Mouse (Mus musculus): Measurements from ENCODE around the gene Cisd3. TPM values are rescaled to one million over a fixed set of nuclear protein-coding genes. Genes with fewer than 3 reads are reported as not detected.
A peak's percentile ranks its signal among the peaks of the same experiment; 100 is the strongest.

Gene Cisd3
- polyA plus RNA-seq, 1 experiment from 2014 or later = 9.0 TPM

- H3K79me2 ChIP-seq (ENCODE audit: inconsistent target) = no peaks in the 10 kb centered on the region
- peak overlapping the region; percentile 22; the same call in 1 of the 2 replicates for H3K4me3 ChIP-seq (ENCODE audit: inconsistent target)
- no peak overlapping the region for H3K27ac ChIP-seq
- H3K36me3 ChIP-seq (ENCODE audit: inconsistent target) = peaks cover 13% of the 10 kb centered on the region; the same call in 1 of the 2 replicates
- WGBS (ENCODE audit: missing documents) = 86% methylated on average over 10 of the region's 11 CpGs
Observed at GRCm38 (mm10) chr11:97686322-97686908, 789 bp downstream of the Cisd3 start.

DNA sequence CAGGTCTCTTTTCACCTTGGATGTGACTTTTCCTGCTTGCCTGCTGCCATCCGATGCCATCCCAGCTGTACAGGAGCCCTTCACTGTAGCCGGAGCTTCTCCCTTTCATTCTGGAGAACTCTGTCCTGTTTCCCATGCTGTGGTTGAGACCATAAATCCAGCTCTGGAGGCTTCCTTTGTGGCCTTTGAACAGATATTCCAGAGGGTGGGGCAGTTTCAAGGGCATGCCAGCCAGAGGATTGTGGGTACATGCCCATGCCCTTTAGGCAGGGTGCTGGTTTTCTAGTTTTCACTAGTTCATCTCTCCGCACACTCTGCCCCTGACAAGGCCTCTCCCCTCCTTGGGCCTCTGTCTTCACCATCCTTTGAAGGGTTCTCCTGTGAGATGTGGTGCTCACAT is 1.4 kb downstream of the Cisd3 start:
- no peak overlapping the region for H3K4me3 ChIP-seq (ENCODE audit: inconsistent target)
- WGBS (ENCODE audit: missing documents) = 100% methylated on average over 3 of the region's 3 CpGs
- H3K36me3 ChIP-seq (ENCODE audit: inconsistent target) = peaks cover 11% of the 10 kb centered on the region; the same call in 1 of the 2 replicates
- no peak overlapping the region for H3K27ac ChIP-seq
- H3K79me2 ChIP-seq (ENCODE audit: inconsistent target) = no peaks in the 10 kb centered on the region

DNA sequence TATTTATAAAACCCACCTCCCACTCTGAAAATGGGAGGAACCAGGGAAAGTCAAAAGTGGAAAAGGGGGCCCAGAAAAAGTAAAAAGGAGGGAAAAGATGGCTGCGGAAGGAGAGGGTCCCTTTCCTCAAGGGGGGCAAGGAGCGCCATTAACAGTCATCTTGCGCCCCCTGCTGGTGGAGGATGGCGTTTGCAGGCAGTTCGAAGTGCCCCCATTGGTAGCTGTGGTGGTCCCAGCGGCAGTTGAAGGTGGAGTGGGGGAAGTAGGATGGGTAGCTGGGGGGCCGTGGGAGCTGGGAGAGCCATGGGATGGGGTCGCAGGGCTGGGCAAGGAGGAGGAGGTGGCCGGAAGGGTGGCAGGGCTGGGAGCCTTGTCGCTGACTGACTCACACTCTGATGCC is 4.2 kb downstream of the Cisd3 start:
- peaks cover 11% of the 10 kb centered on the region; the same call in 1 of the 2 replicates for H3K36me3 ChIP-seq (ENCODE audit: inconsistent target)
- no peaks in the 10 kb centered on the region for H3K79me2 ChIP-seq (ENCODE audit: inconsistent target)
- 20% methylated on average over 10 of the region's 10 CpGs for WGBS (ENCODE audit: missing documents)
- H3K27ac ChIP-seq = no peak overlapping the region
- no peak overlapping the region for H3K4me3 ChIP-seq (ENCODE audit: inconsistent target)

- Histone ChIP-seq H3K79me2 (ENCODE audit: inconsistent target) (no peaks in the 10 kb centered on the region), H3K36me3 (ENCODE audit: inconsistent target) (peaks cover 11% of the 10 kb centered on the region; the same call in 1 of the 2 replicates), H3K4me3 (ENCODE audit: inconsistent target) (no peak overlapping the region), H3K27ac (no peak overlapping the region)
- WGBS (ENCODE audit: missing documents) = 96% methylated on average over 4 of the region's 4 CpGs
Observed at GRCm38 (mm10) chr11:97694435-97694834, 8.8 kb downstream of the Cisd3 start.

DNA sequence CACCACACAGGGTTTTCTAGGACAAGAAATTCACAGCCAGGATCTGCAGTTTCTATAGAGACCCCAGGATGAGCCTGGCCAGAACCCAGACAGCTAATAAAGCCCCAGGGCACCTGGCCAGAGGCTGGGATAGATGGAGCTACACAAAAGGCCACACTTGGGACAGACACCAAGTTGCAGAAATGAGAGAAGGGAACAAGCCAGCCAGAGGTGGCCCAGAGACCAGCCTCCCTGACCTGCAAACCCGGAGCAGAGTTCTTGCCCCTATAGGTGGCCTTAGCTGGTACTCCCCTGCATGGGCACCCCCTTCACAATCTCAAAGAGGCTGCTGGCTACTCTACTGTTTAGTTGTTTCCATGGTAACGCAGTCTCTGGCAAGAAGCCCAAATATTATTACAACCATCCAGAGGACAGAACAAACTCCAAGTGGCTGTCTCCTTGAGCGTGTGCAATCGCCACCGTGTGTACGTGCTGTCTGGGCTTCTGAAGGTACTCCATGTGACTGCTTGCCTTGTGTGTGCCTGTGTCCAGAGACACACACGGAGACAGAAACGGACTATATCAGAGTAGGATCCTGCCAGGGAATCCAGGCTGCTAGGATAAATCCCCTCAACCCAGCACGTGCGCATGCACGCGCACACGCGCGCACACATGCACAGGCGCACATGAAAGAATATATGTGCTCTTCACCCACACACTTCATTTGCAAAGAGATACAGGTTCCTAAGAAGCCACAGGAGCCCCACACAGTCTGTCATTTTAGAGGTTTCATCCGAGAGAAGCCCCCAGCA is 9.5 kb downstream of the Cisd3 start:
- no peak overlapping the region for H3K27ac ChIP-seq
- WGBS (ENCODE audit: missing documents) = 96% methylated on average over 17 of the region's 17 CpGs
- H3K79me2 ChIP-seq (ENCODE audit: inconsistent target) = no peaks in the 10 kb centered on the region
- no peak overlapping the region for H3K4me3 ChIP-seq (ENCODE audit: inconsistent target)
- peaks cover 11% of the 10 kb centered on the region; the same call in 1 of the 2 replicates for H3K36me3 ChIP-seq (ENCODE audit: inconsistent target)

GRCm38 (mm10) chr11:97695712-97696401 is 10.2 kb downstream of the Cisd3 start:
- H3K27ac ChIP-seq = no peak overlapping the region
- 90% methylated on average over 9 of the region's 9 CpGs for WGBS (ENCODE audit: missing documents)

DNA sequence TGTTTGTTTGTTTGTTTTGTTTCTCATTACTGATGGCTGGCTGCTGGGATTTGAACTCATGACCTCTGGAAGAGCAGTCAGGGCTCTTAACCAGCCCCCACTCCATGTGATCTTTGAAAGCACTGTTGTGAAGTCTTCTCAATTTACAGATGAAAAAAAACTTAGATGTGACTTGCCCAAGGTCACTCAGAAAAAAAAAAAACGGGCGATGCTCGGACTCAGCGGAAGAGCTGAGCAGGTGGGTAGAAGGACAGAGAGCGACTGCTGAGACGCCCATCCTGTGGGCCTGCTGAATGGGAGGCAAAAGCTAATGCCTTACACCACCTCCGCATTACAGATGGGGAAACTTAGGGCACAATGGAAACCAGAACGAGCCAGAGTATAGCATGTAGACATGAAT is 11.0 kb downstream of the Cisd3 start:
- Histone ChIP-seq H3K36me3 (ENCODE audit: inconsistent target) (0 out of 2 replicates have a peak, but pooled peaks cover under 1% of the 10 kb centered on the region), H3K27ac (no peak overlapping the region), H3K4me3 (ENCODE audit: inconsistent target) (no peak overlapping the region), H3K79me2 (ENCODE audit: inconsistent target) (no peaks in the 10 kb centered on the region)
- 96% methylated on average over 6 of the region's 8 CpGs for WGBS (ENCODE audit: missing documents)

More at GRCm38 (mm10) chr11:97695712-97696401, 10.2 kb downstream of the Cisd3 start:
- no peaks in the 10 kb centered on the region for H3K79me2 ChIP-seq (ENCODE audit: inconsistent target)
- peaks cover 7% of the 10 kb centered on the region; the same call in 1 of the 2 replicates for H3K36me3 ChIP-seq (ENCODE audit: inconsistent target)
- no peak overlapping the region for H3K4me3 ChIP-seq (ENCODE audit: inconsistent target)

GRCm38 (mm10) chr11:97697199-97697890 is 11.7 kb downstream of the Cisd3 start:
- Histone ChIP-seq H3K27ac (no peak overlapping the region), H3K79me2 (ENCODE audit: inconsistent target) (no peaks in the 10 kb centered on the region), H3K4me3 (ENCODE audit: inconsistent target) (no peak overlapping the region), H3K36me3 (ENCODE audit: inconsistent target) (no peaks in the 10 kb centered on the region)
- 86% methylated on average over 8 of the region's 11 CpGs for WGBS (ENCODE audit: missing documents)

GRCm38 (mm10) chr11:97697891-97698529 is 12.4 kb downstream of the Cisd3 start:
- Histone ChIP-seq H3K79me2 (ENCODE audit: inconsistent target) (no peaks in the 10 kb centered on the region), H3K36me3 (ENCODE audit: inconsistent target) (no peaks in the 10 kb centered on the region), H3K27ac (no peak overlapping the region), H3K4me3 (ENCODE audit: inconsistent target) (peak overlapping the region; percentile 46; the same call in 1 of the 2 replicates)
- WGBS (ENCODE audit: missing documents) = 78% methylated on average over 11 of the region's 14 CpGs

- no peak overlapping the region for H3K27ac ChIP-seq
- peak overlapping the region; percentile 46 for H3K4me3 ChIP-seq (ENCODE audit: inconsistent target)
- WGBS (ENCODE audit: missing documents) = 1% methylated on average over 46 of the region's 63 CpGs
- no peaks in the 10 kb centered on the region for H3K36me3 ChIP-seq (ENCODE audit: inconsistent target)
- peaks cover 7% of the 10 kb centered on the region for H3K79me2 ChIP-seq (ENCODE audit: inconsistent target)
Observed at GRCm38 (mm10) chr11:97698741-97699611, 13.3 kb downstream of the Cisd3 start.

DNA sequence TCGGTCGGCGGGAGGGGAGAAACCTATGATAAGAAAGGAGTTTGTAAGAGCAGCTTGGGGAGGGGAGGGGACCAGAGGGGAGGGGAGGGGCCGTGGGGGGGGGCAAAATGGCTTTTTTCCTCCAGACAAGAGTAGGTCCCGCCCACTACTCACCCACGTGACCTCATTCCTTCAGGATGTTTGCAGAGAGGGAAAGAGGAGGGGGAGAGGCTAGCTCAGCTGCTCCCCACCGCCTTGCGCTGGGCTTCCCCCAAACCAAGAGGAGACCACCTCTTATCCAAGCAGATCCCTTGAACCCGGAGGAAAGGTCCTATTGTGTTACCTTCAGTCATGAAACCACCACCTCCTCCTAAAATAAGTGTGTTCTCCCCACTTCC is 14.0 kb downstream of the Cisd3 start:
- Histone ChIP-seq H3K4me3 (ENCODE audit: inconsistent target) (peak overlapping the region; percentile 46), H3K27ac (peak overlapping the region; percentile 43), H3K36me3 (ENCODE audit: inconsistent target) (no peaks in the 10 kb centered on the region), H3K79me2 (ENCODE audit: inconsistent target) (peaks cover 14% of the 10 kb centered on the region)
- WGBS (ENCODE audit: missing documents) = 0% methylated on average over 5 of the region's 9 CpGs

- no peaks in the 10 kb centered on the region for H3K36me3 ChIP-seq (ENCODE audit: inconsistent target)
- peak within 1 kb of the TSS; percentile 46 for H3K4me3 ChIP-seq (ENCODE audit: inconsistent target)
- H3K79me2 ChIP-seq (ENCODE audit: inconsistent target) = peaks cover 19% of the 10 kb centered on the region
- peak within 1 kb of the TSS; percentile 43 for H3K27ac ChIP-seq
- WGBS (ENCODE audit: missing documents) = 1% methylated on average over 85 of the region's 85 CpGs
Observed at GRCm38 (mm10) chr11:97700003-97700745, 14.5 kb downstream of the Cisd3 start, which contains the start of gene Pcgf2. Pcgf2 (minus strand) TSS chr11:97700497.
